Mouse (Mus musculus) limb, embryonic 10.5 days (tissue): Measurements from ENCODE around the gene Lsp1. TPM values are rescaled to one million over a fixed set of nuclear protein-coding genes. Genes with fewer than 3 reads are reported as not detected.
A peak's percentile ranks its signal among the peaks of the same experiment; 100 is the strongest.

Experiments used
- DNase-seq: peaks from one replicate; pipeline ENCODE4 v3.0.0-alpha.2; 2017; ENCODE audit warnings: low spot score
- H3K27ac ChIP-seq: fragments of 300-500 bp; sonication (generic); 2 replicates; pipeline ENCODE4 v1.5.1; 2016; ENCODE audit warnings: mild to moderate bottlenecking
- H3K27me3 ChIP-seq: fragments of 300-500 bp; sonication (generic); 2 replicates; pipeline ENCODE4 v1.6.1; 2016; ENCODE audit warnings: low read depth, mild to moderate bottlenecking; ENCODE audit not compliant: poor library complexity, severe bottlenecking
- H3K36me3 ChIP-seq: fragments of 300-500 bp; sonication (generic); 2 replicates; pipeline ENCODE4 v1.6.1; 2016; ENCODE audit warnings: mild to moderate bottlenecking, moderate library complexity
- H3K4me1 ChIP-seq: fragments of 300-500 bp; sonication (generic); 2 replicates; pipeline ENCODE4 v1.6.1; 2016
- H3K4me3 ChIP-seq: fragments of 300-500 bp; sonication (generic); 2 replicates; pipeline ENCODE4 v1.5.1; 2016; ENCODE audit warnings: mild to moderate bottlenecking, moderate library complexity
- H3K9me3 ChIP-seq: fragments of 300-500 bp; sonication (generic); replicated peaks from 2 replicates; pipeline ENCODE4 v1.6.1; 2016; ENCODE audit warnings: mild to moderate bottlenecking
- WGBS: fragments of 180-500 bp; shearing (Covaris S2); methylation state at CpG from one replicate; pipeline ENCODE4 v1.1.7; 2016; 5-methylcytosine and 5-hydroxymethylcytosine counted together
- polyA plus RNA-seq: library from polyadenylated mRNA; unstranded; fragments of >200 nt; fragmentation: Nextera tagmentation; extraction: Ambion mirVana; gene quantifications from 2 replicates; pipeline ENCODE4 v1.2.1, GENCODE M21; 2016

Gene Lsp1
- polyA plus RNA-seq, 1 experiment from 2014 or later: 28.7 TPM

DNA sequence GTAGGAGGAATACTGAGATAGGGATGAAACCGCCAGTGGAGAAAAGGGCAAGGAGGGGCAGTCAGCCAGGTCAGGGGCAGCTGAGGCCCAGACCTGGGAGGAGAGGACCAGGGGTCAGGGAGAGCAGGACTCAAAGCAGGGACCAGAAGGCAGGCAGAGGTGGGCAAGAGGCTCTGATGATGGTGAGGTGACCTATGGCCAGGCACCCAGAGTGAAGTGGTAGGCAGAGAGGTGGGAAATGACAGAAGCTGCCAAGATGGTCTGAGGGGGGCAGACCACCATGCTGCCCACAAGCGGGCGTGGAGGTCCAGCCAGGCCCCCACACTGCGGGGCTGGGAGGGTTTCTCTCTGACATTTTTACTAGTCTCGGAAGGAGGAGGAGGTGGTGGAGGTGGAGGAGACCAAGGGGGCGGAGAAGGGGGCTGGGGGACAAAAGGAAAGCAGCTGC, 10.8 kb downstream of the Lsp1 start:
- no peak for DNase-seq
- no peaks in the 10 kb centered on the region for H3K9me3 ChIP-seq
- no peaks in the 10 kb centered on the region for H3K36me3 ChIP-seq
- H3K27ac ChIP-seq: peak overlapping the region; percentile 93
- WGBS: 11% methylated on average over 6 of the region's 6 CpGs
- H3K4me3 ChIP-seq: peak overlapping the region; percentile 32
- peaks cover 64% of the 10 kb centered on the region for H3K4me1 ChIP-seq
- H3K27me3 ChIP-seq: no peaks in the 10 kb centered on the region

GRCm38 (mm10) chr7:142471884-142472570, 11.4 kb downstream of the Lsp1 start:
- Histone ChIP-seq H3K9me3 (no peaks in the 10 kb centered on the region), H3K4me1 (peaks cover 70% of the 10 kb centered on the region), H3K4me3 (peak overlapping the region; percentile 32), H3K27me3 (no peaks in the 10 kb centered on the region), H3K27ac (peak overlapping the region; percentile 93), H3K36me3 (no peaks in the 10 kb centered on the region)
- DNase-seq: no peak
- WGBS: 27% methylated on average over 15 of the region's 15 CpGs

GRCm38 (mm10) chr7:142472936-142473335, 12.3 kb downstream of the Lsp1 start:
- peaks cover 74% of the 10 kb centered on the region for H3K4me1 ChIP-seq
- no peaks in the 10 kb centered on the region for H3K27me3 ChIP-seq
- 93% methylated on average over 4 of the region's 4 CpGs for WGBS
- H3K36me3 ChIP-seq: no peaks in the 10 kb centered on the region
- H3K9me3 ChIP-seq: no peaks in the 10 kb centered on the region
- H3K4me3 ChIP-seq: no peak overlapping the region
- H3K27ac ChIP-seq: peak overlapping the region; percentile 93
- no peak for DNase-seq

DNA sequence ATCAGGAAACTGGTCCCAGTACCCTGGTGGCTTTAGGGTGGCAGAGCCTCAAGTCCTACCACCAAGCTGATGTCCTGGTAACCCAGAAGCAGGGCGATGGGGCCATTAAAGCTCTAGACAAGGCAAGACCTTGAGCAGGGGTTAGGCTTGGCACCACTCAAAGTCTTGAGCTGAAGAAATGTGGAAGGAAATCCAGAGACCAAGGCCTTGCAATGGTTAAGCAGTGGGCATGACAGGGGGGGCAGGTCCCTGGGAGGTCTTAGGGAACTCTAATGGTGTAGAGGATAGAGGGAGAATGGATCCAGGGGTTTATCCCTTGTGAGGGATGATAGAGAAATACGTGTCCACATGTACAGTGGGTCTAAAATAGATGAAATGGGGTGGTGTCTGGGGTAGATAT, 12.9 kb downstream of the Lsp1 start:
- peaks cover 78% of the 10 kb centered on the region for H3K4me1 ChIP-seq
- 96% methylated on average over 2 of the region's 2 CpGs for WGBS
- no peaks in the 10 kb centered on the region for H3K9me3 ChIP-seq
- H3K27me3 ChIP-seq: no peaks in the 10 kb centered on the region
- H3K36me3 ChIP-seq: no peaks in the 10 kb centered on the region
- H3K4me3 ChIP-seq: no peak overlapping the region
- DNase-seq: no peak
- peak overlapping the region; percentile 93; the same call in 1 of the 2 replicates for H3K27ac ChIP-seq

DNA sequence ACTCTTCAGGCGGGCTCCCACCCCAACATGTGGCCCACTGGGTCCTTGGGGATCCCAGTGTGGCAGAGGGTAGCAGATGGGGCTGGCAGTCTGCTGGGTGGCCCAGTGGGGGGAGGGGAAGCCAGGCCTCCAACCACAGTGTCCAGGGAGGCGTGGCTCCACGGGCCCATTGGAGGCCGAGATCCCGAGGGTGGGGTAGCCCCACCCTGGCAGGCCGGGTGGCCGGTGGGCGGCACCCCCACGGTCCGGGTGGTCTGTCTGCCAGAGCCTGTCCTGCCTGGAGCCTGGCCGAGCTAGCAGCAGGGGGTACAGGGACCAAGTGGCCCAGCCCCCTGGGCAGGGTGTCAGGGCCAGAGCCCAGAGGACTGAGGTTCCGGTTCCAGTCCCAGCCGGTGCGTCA, 14.2 kb downstream of the Lsp1 start:
- no peaks in the 10 kb centered on the region for H3K9me3 ChIP-seq
- H3K27me3 ChIP-seq: no peaks in the 10 kb centered on the region
- no peak overlapping the region for H3K4me3 ChIP-seq
- no peak for DNase-seq
- no peaks in the 10 kb centered on the region for H3K36me3 ChIP-seq
- H3K27ac ChIP-seq: peak overlapping the region; percentile 71
- H3K4me1 ChIP-seq: peaks cover 86% of the 10 kb centered on the region
- WGBS: 81% methylated on average over 14 of the region's 14 CpGs

- Histone ChIP-seq H3K27me3 (no peaks in the 10 kb centered on the region), H3K36me3 (no peaks in the 10 kb centered on the region), H3K27ac (peak overlapping the region; percentile 71), H3K9me3 (no peaks in the 10 kb centered on the region), H3K4me3 (no peak overlapping the region), H3K4me1 (peaks cover 81% of the 10 kb centered on the region)
- DNase-seq: no peak
- 80% methylated on average over 7 of the region's 7 CpGs for WGBS
Measured at GRCm38 (mm10) chr7:142475641-142476040, 15.0 kb downstream of the Lsp1 start.

DNA sequence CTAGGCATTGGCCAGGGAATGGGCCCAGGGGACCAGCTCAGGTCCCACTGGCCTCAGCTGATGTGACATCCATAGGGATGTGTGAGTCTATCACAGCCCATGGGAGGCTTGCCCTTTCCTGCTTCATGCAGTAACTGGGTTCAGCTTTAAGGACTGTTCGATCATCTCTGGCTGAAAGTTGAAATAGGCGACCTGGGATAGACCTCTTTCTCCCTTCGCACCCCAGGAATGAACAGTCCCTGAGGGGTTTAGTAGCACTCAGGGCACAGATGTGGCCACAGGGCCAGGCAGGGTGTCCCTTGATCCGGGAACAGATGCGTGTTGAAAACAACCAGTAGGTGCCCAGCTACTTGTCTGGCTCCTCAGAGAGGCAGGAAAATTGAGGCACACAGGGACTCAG, 15.7 kb downstream of the Lsp1 start:
- Histone ChIP-seq H3K4me1 (peaks cover 81% of the 10 kb centered on the region), H3K4me3 (no peak overlapping the region), H3K36me3 (no peaks in the 10 kb centered on the region), H3K27me3 (no peaks in the 10 kb centered on the region), H3K9me3 (no peaks in the 10 kb centered on the region), H3K27ac (peak overlapping the region; percentile 71)
- no peak for DNase-seq
- WGBS: 87% methylated on average over 5 of the region's 5 CpGs

GRCm38 (mm10) chr7:142476795-142477452, 16.3 kb downstream of the Lsp1 start:
- Histone ChIP-seq H3K36me3 (no peaks in the 10 kb centered on the region), H3K27ac (peak overlapping the region; percentile 71), H3K4me1 (peaks cover 81% of the 10 kb centered on the region), H3K4me3 (no peak overlapping the region), H3K9me3 (no peaks in the 10 kb centered on the region), H3K27me3 (no peaks in the 10 kb centered on the region)
- 78% methylated on average over 13 of the region's 13 CpGs for WGBS
- no peak for DNase-seq

- no peak for DNase-seq
- no peaks in the 10 kb centered on the region for H3K9me3 ChIP-seq
- 92% methylated on average over 6 of the region's 6 CpGs for WGBS
- no peaks in the 10 kb centered on the region for H3K36me3 ChIP-seq
- H3K4me1 ChIP-seq: peaks cover 81% of the 10 kb centered on the region
- peak overlapping the region; percentile 97 for H3K27ac ChIP-seq
- H3K27me3 ChIP-seq: no peaks in the 10 kb centered on the region
- H3K4me3 ChIP-seq: no peak overlapping the region
Measured at GRCm38 (mm10) chr7:142478001-142478400, 17.4 kb downstream of the Lsp1 start.

DNA sequence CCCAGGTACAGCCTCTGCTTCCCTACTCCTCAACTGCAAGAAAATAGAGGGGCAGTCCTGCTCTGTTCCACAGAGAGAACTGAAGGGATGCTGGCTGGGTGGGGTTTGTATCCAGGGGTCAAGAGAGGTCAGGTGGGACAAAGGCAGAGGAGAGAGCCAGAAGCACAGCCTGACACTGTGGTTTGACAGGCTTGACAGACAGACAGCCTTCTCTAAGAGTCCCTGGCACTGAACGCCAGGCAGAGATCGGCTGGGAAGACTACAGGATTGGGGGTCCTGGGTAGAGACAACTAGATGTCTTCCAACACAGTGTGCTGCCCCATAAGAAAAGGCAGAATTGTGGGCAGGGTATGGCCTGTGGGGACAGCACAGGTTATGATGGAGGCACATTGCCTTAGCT, 18.0 kb downstream of the Lsp1 start:
- H3K4me1 ChIP-seq: peaks cover 81% of the 10 kb centered on the region
- 91% methylated on average over 2 of the region's 2 CpGs for WGBS
- DNase-seq: no peak
- H3K36me3 ChIP-seq: no peaks in the 10 kb centered on the region
- H3K9me3 ChIP-seq: no peaks in the 10 kb centered on the region
- no peaks in the 10 kb centered on the region for H3K27me3 ChIP-seq
- no peak overlapping the region for H3K4me3 ChIP-seq
- peak overlapping the region; percentile 97 for H3K27ac ChIP-seq

- Histone ChIP-seq H3K27me3 (no peaks in the 10 kb centered on the region), H3K9me3 (no peaks in the 10 kb centered on the region), H3K27ac (peak overlapping the region; percentile 97), H3K4me1 (peaks cover 83% of the 10 kb centered on the region), H3K4me3 (no peak overlapping the region), H3K36me3 (no peaks in the 10 kb centered on the region)
- no peak for DNase-seq
Measured at GRCm38 (mm10) chr7:142479307-142479706, 18.7 kb downstream of the Lsp1 start.

GRCm38 (mm10) chr7:142479886-142480285, 19.3 kb downstream of the Lsp1 start:
- no peak for DNase-seq
- peaks cover 83% of the 10 kb centered on the region for H3K4me1 ChIP-seq
- WGBS: 91% methylated on average over 3 of the region's 3 CpGs
- no peaks in the 10 kb centered on the region for H3K9me3 ChIP-seq
- H3K27me3 ChIP-seq: no peaks in the 10 kb centered on the region
- peaks cover 1% of the 10 kb centered on the region; the same call in 1 of the 2 replicates for H3K36me3 ChIP-seq
- peak overlapping the region; percentile 97 for H3K27ac ChIP-seq
- no peak overlapping the region for H3K4me3 ChIP-seq

DNA sequence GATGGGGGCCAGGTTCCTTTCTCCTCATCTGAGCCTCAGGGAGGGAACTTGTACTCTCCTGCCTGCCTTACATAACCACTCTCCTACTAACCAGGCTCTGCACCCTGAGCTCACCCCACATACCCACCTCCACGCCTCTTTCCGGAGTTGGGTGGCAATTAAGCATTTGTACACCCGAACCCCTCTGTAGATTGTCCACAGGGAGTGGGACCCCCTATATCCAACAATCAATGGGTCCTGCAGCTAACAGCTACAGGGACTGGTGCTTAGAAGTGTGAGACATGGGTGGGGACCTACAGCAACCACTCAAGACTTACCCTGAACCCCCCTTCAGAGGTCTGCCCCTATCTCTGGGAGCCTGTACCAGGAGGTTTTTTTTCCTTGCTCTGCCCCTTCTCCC, 20.1 kb downstream of the Lsp1 start:
- 91% methylated on average over 3 of the region's 3 CpGs for WGBS
- peaks cover 79% of the 10 kb centered on the region for H3K4me1 ChIP-seq

More for the DNA sequence above, 20.1 kb downstream of the Lsp1 start:
- no peaks in the 10 kb centered on the region for H3K27me3 ChIP-seq
- peak overlapping the region; percentile 97 for H3K27ac ChIP-seq
- H3K4me3 ChIP-seq: no peak overlapping the region
- H3K36me3 ChIP-seq: peaks cover 8% of the 10 kb centered on the region; the same call in 1 of the 2 replicates
- DNase-seq: no peak
- H3K9me3 ChIP-seq: no peaks in the 10 kb centered on the region
